Mouse (Mus musculus): Measurements from ENCODE around the gene Catsperz. TPM values are rescaled to one million over a fixed set of nuclear protein-coding genes. Genes with fewer than 3 reads are reported as not detected.

Gene Catsperz
- polyA plus RNA-seq, 1 experiment from 2014 or later, result 0.70 TPM

GRCm38 (mm10) chr19:6933436-6934194, 8.4 kb upstream of the Catsperz start:
- Histone ChIP-seq H3K36me3 (ENCODE audit: control insufficient read depth, insufficient read depth, low read length) (no peaks in the 10 kb centered on the region), H3K4me3 (ENCODE audit: low read depth, low read length) (peak overlapping the region; percentile 36), H3K4me1 (replicated peaks; ENCODE audit: control insufficient read depth, insufficient read depth, low read length) (peaks cover 6% of the 10 kb centered on the region), H3K9me3 (ENCODE audit: control insufficient read depth, low read length) (no peaks in the 10 kb centered on the region), H3K4me2 (ENCODE audit: low read length) (peak overlapping the region; percentile 75), H3K9ac (ENCODE audit: low read length) (0 out of 2 replicates have a peak overlapping the region, but pooled peaks have one; percentile 37), H3K27ac (ENCODE audit: low read depth) (no peak overlapping the region), H3K27me3 (replicated peaks; ENCODE audit: control insufficient read depth, insufficient read depth, low read length) (peaks cover 69% of the 10 kb centered on the region)
- peak; percentile 49 for ATAC-seq (replicated peaks; ENCODE audit: low FRiP score, low TSS enrichment, low read depth)
- WGBS, result 4% methylated on average over 57 of the region's 58 CpGs
- DNase-seq (ENCODE audit: low spot score), result no peak

DNA sequence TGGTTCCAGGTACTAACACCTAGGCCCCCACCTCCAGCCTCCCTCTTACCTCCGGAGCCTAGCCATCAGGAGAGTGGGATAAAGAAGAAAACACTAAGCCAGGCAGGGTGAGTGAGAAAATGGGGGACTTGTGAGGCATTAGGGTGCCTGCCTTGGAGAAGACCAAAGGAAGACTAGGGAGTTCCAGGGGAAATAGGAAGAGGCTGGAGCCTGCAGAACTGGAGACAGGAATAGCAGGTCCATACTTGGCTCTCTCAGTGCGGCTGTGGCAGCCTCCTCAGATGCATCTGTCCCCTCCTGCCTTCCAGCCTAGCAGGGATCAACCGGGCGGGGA, 7.9 kb upstream of the Catsperz start:
- H3K4me1 ChIP-seq (replicated peaks; ENCODE audit: control insufficient read depth, insufficient read depth, low read length), result peaks cover 6% of the 10 kb centered on the region
- no peaks in the 10 kb centered on the region for H3K36me3 ChIP-seq (ENCODE audit: control insufficient read depth, insufficient read depth, low read length)
- H3K4me2 ChIP-seq (ENCODE audit: low read length), result no peak overlapping the region; the same call in 1 of the 2 replicates
- H3K4me3 ChIP-seq (ENCODE audit: low read depth, low read length), result peak overlapping the region; percentile 36; the same call in 1 of the 2 replicates
- H3K27ac ChIP-seq (ENCODE audit: low read depth), result no peak overlapping the region
- ATAC-seq (replicated peaks; ENCODE audit: low FRiP score, low TSS enrichment, low read depth) (no peak), DNase-seq (ENCODE audit: low spot score) (no peak)
- H3K9ac ChIP-seq (ENCODE audit: low read length), result no peak overlapping the region
- WGBS, result 31% methylated on average over 4 of the region's 4 CpGs
- H3K9me3 ChIP-seq (ENCODE audit: control insufficient read depth, low read length), result no peaks in the 10 kb centered on the region
- H3K27me3 ChIP-seq (replicated peaks; ENCODE audit: control insufficient read depth, insufficient read depth, low read length), result peaks cover 74% of the 10 kb centered on the region

GRCm38 (mm10) chr19:6932018-6932417, 6.8 kb upstream of the Catsperz start:
- peaks cover 85% of the 10 kb centered on the region for H3K27me3 ChIP-seq (replicated peaks; ENCODE audit: control insufficient read depth, insufficient read depth, low read length)
- WGBS, result 58% methylated on average over 1 of the region's 1 CpGs
- no peak for ATAC-seq (replicated peaks; ENCODE audit: low FRiP score, low TSS enrichment, low read depth)
- no peak overlapping the region for H3K4me3 ChIP-seq (ENCODE audit: low read depth, low read length)
- no peaks in the 10 kb centered on the region for H3K36me3 ChIP-seq (ENCODE audit: control insufficient read depth, insufficient read depth, low read length)
- no peak overlapping the region for H3K4me2 ChIP-seq (ENCODE audit: low read length)
- DNase-seq (ENCODE audit: low spot score), result no peak
- peaks cover 6% of the 10 kb centered on the region for H3K4me1 ChIP-seq (replicated peaks; ENCODE audit: control insufficient read depth, insufficient read depth, low read length)
- no peaks in the 10 kb centered on the region for H3K9me3 ChIP-seq (ENCODE audit: control insufficient read depth, low read length)
- H3K27ac ChIP-seq (ENCODE audit: low read depth), result no peak overlapping the region
- H3K9ac ChIP-seq (ENCODE audit: low read length), result no peak overlapping the region

- Histone ChIP-seq H3K27me3 (replicated peaks; ENCODE audit: control insufficient read depth, insufficient read depth, low read length) (peaks cover 91% of the 10 kb centered on the region), H3K36me3 (ENCODE audit: control insufficient read depth, insufficient read depth, low read length) (no peaks in the 10 kb centered on the region), H3K4me3 (ENCODE audit: low read depth, low read length) (no peak overlapping the region), H3K4me2 (ENCODE audit: low read length) (no peak overlapping the region), H3K4me1 (replicated peaks; ENCODE audit: control insufficient read depth, insufficient read depth, low read length) (peaks cover 6% of the 10 kb centered on the region), H3K9me3 (ENCODE audit: control insufficient read depth, low read length) (no peaks in the 10 kb centered on the region), H3K27ac (ENCODE audit: low read depth) (no peak overlapping the region), H3K9ac (ENCODE audit: low read length) (no peak overlapping the region)
- WGBS, result 7% methylated on average over 2 of the region's 2 CpGs
- no peak for ATAC-seq (replicated peaks; ENCODE audit: low FRiP score, low TSS enrichment, low read depth)
- no peak for DNase-seq (ENCODE audit: low spot score)
These were observed 5.8 kb upstream of the Catsperz start for GRCm38 (mm10) chr19:6931002-6931401.

GRCm38 (mm10) chr19:6928080-6928479, 2.9 kb upstream of the Catsperz start:
- peaks cover 6% of the 10 kb centered on the region for H3K4me1 ChIP-seq (replicated peaks; ENCODE audit: control insufficient read depth, insufficient read depth, low read length)
- peaks cover 91% of the 10 kb centered on the region for H3K27me3 ChIP-seq (replicated peaks; ENCODE audit: control insufficient read depth, insufficient read depth, low read length)
- no peak overlapping the region for H3K4me2 ChIP-seq (ENCODE audit: low read length)
- H3K36me3 ChIP-seq (ENCODE audit: control insufficient read depth, insufficient read depth, low read length), result no peaks in the 10 kb centered on the region
- 12% methylated on average over 9 of the region's 9 CpGs for WGBS
- DNase-seq (ENCODE audit: low spot score), result no peak
- ATAC-seq (replicated peaks; ENCODE audit: low FRiP score, low TSS enrichment, low read depth), result no peak
- no peak overlapping the region for H3K4me3 ChIP-seq (ENCODE audit: low read depth, low read length)
- no peak overlapping the region for H3K9ac ChIP-seq (ENCODE audit: low read length)
- no peaks in the 10 kb centered on the region for H3K9me3 ChIP-seq (ENCODE audit: control insufficient read depth, low read length)
- no peak overlapping the region for H3K27ac ChIP-seq (ENCODE audit: low read depth)

DNA sequence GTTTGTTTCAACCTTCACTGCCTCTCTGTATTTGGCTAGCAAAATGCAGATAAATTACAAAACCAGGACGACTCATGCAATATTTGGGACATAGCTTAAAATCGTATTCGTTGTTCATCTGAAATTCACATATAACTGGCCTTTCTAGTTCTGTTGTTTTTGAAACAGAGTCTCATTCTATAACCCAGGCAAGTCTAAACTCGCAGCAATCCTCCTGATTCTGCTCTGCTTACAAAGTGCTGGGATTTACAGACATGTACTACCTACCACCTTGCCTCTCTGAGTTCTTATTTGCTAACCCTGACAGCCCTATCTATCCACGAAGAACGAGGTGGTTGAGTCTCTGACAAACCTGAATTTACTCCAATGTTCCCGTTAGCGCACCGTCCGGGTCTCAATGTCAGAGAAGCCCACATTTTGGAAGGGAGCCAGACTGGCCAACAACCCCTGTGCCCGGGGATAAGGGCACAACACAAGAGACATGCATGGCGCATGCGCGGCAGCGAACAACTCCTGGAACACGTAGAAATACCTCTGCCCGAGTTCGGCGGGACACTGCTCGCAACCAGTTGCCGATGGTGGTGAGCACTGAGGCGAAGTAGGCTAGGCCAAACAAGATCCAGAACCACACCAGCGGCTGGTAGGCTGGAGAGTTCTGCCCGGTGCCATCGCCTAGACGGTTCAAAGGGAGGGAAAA, 1.5 kb upstream of the Catsperz start:
- Histone ChIP-seq H3K27ac (ENCODE audit: low read depth) (no peak overlapping the region), H3K9me3 (ENCODE audit: control insufficient read depth, low read length) (no peaks in the 10 kb centered on the region), H3K9ac (ENCODE audit: low read length) (no peak overlapping the region), H3K4me2 (ENCODE audit: low read length) (peak overlapping the region; percentile 21), H3K4me1 (replicated peaks; ENCODE audit: control insufficient read depth, insufficient read depth, low read length) (peaks cover 6% of the 10 kb centered on the region), H3K4me3 (ENCODE audit: low read depth, low read length) (peak overlapping the region; percentile 17), H3K27me3 (replicated peaks; ENCODE audit: control insufficient read depth, insufficient read depth, low read length) (peaks cover 80% of the 10 kb centered on the region), H3K36me3 (ENCODE audit: control insufficient read depth, insufficient read depth, low read length) (no peaks in the 10 kb centered on the region)
- DNase-seq (ENCODE audit: low spot score) (no peak), ATAC-seq (replicated peaks; ENCODE audit: low FRiP score, low TSS enrichment, low read depth) (no peak)
- WGBS, result 17% methylated on average over 26 of the region's 26 CpGs

- Histone ChIP-seq H3K4me2 (ENCODE audit: low read length) (peak overlapping the region; percentile 40), H3K27ac (ENCODE audit: low read depth) (no peak overlapping the region), H3K9ac (ENCODE audit: low read length) (no peak overlapping the region), H3K27me3 (replicated peaks; ENCODE audit: control insufficient read depth, insufficient read depth, low read length) (peaks cover 70% of the 10 kb centered on the region), H3K4me3 (ENCODE audit: low read depth, low read length) (peak overlapping the region; percentile 12), H3K4me1 (replicated peaks; ENCODE audit: control insufficient read depth, insufficient read depth, low read length) (peaks cover 7% of the 10 kb centered on the region), H3K9me3 (ENCODE audit: control insufficient read depth, low read length) (no peaks in the 10 kb centered on the region), H3K36me3 (ENCODE audit: control insufficient read depth, insufficient read depth, low read length) (no peaks in the 10 kb centered on the region)
- 9% methylated on average over 40 of the region's 40 CpGs for WGBS
- no peak for ATAC-seq (replicated peaks; ENCODE audit: low FRiP score, low TSS enrichment, low read depth)
- no peak for DNase-seq (ENCODE audit: low spot score)
These were observed 590 bp upstream of the Catsperz start for GRCm38 (mm10) chr19:6925611-6926329.

DNA sequence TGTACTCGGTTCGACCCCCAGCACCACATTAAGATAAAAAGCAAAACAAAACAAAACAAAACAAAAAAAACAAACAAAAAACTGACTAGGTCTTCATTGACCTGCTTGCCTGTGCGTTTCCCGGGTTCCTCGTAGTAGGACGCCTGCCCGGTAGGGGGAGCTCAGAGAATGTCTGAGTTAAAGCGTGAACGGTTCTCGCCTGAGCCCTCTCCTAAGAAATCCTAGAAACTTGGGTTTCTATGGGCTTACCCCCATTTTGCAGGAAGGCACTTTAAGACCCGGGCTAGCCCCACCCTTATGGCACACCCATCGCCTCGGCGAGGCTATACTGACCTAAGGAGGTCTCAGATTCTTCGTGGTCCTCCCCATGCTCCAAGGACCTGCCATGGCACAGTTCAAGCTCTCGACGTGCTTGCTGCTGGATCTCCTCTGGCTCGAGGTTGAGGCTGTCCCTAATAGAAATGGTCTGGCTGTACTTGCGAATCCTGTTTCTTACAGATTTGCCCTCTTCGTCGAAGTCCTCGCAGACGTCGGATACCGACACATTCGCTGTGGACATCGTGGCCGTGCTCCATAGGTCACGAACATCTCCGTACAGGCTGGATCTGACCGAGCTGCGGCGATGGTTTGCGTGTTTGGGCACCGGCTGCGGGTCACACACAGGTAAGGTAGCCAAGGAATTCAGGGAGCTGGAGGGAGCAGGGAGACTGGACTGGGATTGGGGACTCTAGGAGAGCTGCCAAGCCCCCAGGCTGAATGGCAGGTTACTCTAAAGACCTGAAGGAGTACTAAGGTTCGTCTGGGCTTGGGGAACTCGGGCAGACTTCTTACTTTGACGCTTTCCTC, 496 bp downstream of the Catsperz start:
- Histone ChIP-seq H3K9ac (ENCODE audit: low read length) (no peak overlapping the region), H3K9me3 (ENCODE audit: control insufficient read depth, low read length) (no peaks in the 10 kb centered on the region), H3K36me3 (ENCODE audit: control insufficient read depth, insufficient read depth, low read length) (no peaks in the 10 kb centered on the region), H3K27me3 (replicated peaks; ENCODE audit: control insufficient read depth, insufficient read depth, low read length) (peaks cover 62% of the 10 kb centered on the region), H3K4me3 (ENCODE audit: low read depth, low read length) (peak overlapping the region; percentile 14), H3K4me1 (replicated peaks; ENCODE audit: control insufficient read depth, insufficient read depth, low read length) (peaks cover 18% of the 10 kb centered on the region), H3K4me2 (ENCODE audit: low read length) (peak overlapping the region; percentile 40), H3K27ac (ENCODE audit: low read depth) (no peak overlapping the region)
- DNase-seq (ENCODE audit: low spot score) (peak; percentile 90), ATAC-seq (replicated peaks; ENCODE audit: low FRiP score, low TSS enrichment, low read depth) (no peak)
- WGBS, result 5% methylated on average over 39 of the region's 39 CpGs

Data from intestine, embryonic 14.5 days (tissue).